Mouse (Mus musculus): Measurements from ENCODE around the gene Mycn.

- TF ChIP-seq USF1 (IDR thresholded peaks at IDR 0.05; ENCODE audit: low read depth) (no peak), MAX (IDR thresholded peaks at IDR 0.05) (no peak), MYOD1 (IDR thresholded peaks at IDR 0.05; ENCODE audit: control insufficient read depth, insufficient read length, low read depth) (no peak), CTCF (IDR thresholded peaks at IDR 0.05; ENCODE audit: control insufficient read depth, insufficient read depth, insufficient read length) (no peak)
These were observed 5.9 kb upstream of the Mycn start for GRCm38 (mm10) chr12:12947606-12948005.
